Mouse (Mus musculus) stomach, embryonic 14.5 days (tissue): Measurements from ENCODE around the gene Erich3. TPM values are rescaled to one million over a fixed set of nuclear protein-coding genes. Genes with fewer than 3 reads are reported as not detected.

Experiments
- ATAC-seq: fragments of 200-750 bp; cut with Nextera tagmentation; 2 replicates; pipeline ENCODE4 v1.8.0; 2017; ENCODE audit warnings: low read depth, moderate TSS enrichment; ENCODE audit not compliant: insufficient number of reproducible peaks, insufficient read depth, low FRiP score
- H3K27ac ChIP-seq: fragments of 300-500 bp; sonication (generic); 2 replicates; pipeline ENCODE4 v1.5.1; 2014; ENCODE audit warnings: mild to moderate bottlenecking, low read length, moderate library complexity, mixed read lengths
- H3K27me3 ChIP-seq: fragments of 300-500 bp; sonication (generic); 2 replicates; pipeline ENCODE4 v1.6.1; 2014; ENCODE audit warnings: low read length, control low read depth, mixed read lengths; ENCODE audit not compliant: control insufficient read depth, insufficient read depth
- H3K36me3 ChIP-seq: fragments of 300-500 bp; sonication (generic); 2 replicates; pipeline ENCODE4 v1.6.1; 2014; ENCODE audit warnings: mild to moderate bottlenecking, control low read depth, low read length, moderate library complexity, mixed read lengths; ENCODE audit not compliant: control insufficient read depth, insufficient read depth
- H3K4me1 ChIP-seq: fragments of 300-500 bp; sonication (generic); 2 replicates; pipeline ENCODE4 v1.6.1; 2014; ENCODE audit warnings: low read length, control low read depth, mixed read lengths; ENCODE audit not compliant: control insufficient read depth, insufficient read depth
- H3K4me2 ChIP-seq: fragments of 300-500 bp; sonication (generic); replicated peaks from 2 replicates; pipeline ENCODE4 v1.6.1; 2014; ENCODE audit warnings: low read depth, low read length, control low read depth
- H3K4me3 ChIP-seq: fragments of 300-500 bp; sonication (generic); 2 replicates; pipeline ENCODE4 v1.5.1; 2014; ENCODE audit warnings: low read depth, low read length, control low read depth
- H3K9ac ChIP-seq: fragments of 300-500 bp; sonication (generic); replicated peaks from 2 replicates; pipeline ENCODE4 v1.6.1; 2014; ENCODE audit warnings: low read depth, mild to moderate bottlenecking, control low read depth, low read length, moderate library complexity, mixed read lengths
- H3K9me3 ChIP-seq: fragments of 300-500 bp; sonication (generic); 2 replicates; pipeline ENCODE4 v1.6.1; 2016; ENCODE audit warnings: low read depth, low read length, control low read depth; ENCODE audit not compliant: control insufficient read depth
- WGBS: fragments of 180-500 bp; shearing (Covaris S2); extraction: QIAGEN DNeasy Blood & Tissue Kit; methylation state at CpG from one replicate; pipeline ENCODE4 v1.1.7; 2014; 5-methylcytosine and 5-hydroxymethylcytosine counted together
- polyA plus RNA-seq: library from polyadenylated mRNA; unstranded; fragments of >200 nt; fragmentation: Nextera tagmentation; extraction: Ambion mirVana; gene quantifications from 2 replicates; pipeline ENCODE4 v1.2.1, GENCODE M21; 2014

Erich3 gene
- polyA plus RNA-seq, 1 experiment from 2014 or later, result 0.29 TPM

DNA sequence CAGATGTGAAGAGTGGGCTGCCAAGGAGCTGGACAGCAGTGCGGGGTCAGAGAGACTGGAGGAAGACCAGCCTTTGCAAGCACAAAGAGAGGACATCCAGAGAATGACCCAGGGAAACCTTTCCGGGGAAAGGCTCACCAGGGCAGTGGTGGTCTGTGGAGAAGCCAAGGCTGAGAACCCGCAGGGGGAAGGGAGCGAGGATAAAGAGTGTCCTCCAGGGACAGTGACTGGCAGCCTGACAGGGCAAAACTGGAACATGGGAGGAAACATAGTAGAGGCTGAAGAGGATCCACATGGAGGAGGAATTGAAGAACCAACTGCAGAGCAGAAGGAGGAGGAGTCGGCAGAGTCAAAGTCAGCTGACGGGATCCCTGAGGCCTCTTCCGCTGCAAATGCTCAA, 100.5 kb downstream of the Erich3 start:
- Histone ChIP-seq H3K4me2 (no peak overlapping the region), H3K9ac (no peak overlapping the region), H3K27me3 (no peaks in the 10 kb centered on the region), H3K4me1 (no peaks in the 10 kb centered on the region), H3K4me3 (no peak overlapping the region), H3K36me3 (no peaks in the 10 kb centered on the region), H3K27ac (no peak overlapping the region), H3K9me3 (no peaks in the 10 kb centered on the region)
- no peak for ATAC-seq
- 84% methylated on average over 7 of the region's 7 CpGs for WGBS

DNA sequence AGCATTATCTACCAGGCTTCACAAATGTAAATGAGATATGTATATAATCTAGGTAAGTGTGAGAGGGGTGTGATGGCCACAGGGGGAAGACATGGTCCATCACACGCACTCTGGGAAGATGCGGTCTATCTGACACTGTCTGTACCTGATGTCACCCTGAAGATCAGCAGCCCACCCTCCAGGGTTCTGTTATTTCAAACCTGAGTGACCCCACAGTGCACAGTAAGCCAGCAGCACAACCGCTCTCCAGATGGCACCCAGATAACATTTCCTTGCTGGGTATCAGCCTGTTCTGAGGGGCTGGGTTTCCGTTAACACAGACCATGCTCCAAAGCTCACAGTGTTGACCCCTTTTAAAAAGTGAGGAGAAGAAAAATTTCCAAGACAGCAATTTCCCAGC, 102.7 kb downstream of the Erich3 start:
- Histone ChIP-seq H3K4me2 (no peak overlapping the region), H3K27ac (no peak overlapping the region), H3K4me1 (no peaks in the 10 kb centered on the region), H3K4me3 (no peak overlapping the region), H3K27me3 (no peaks in the 10 kb centered on the region), H3K36me3 (no peaks in the 10 kb centered on the region), H3K9ac (no peak overlapping the region), H3K9me3 (no peaks in the 10 kb centered on the region)
- ATAC-seq, result no peak
- 79% methylated on average over 4 of the region's 4 CpGs for WGBS

DNA sequence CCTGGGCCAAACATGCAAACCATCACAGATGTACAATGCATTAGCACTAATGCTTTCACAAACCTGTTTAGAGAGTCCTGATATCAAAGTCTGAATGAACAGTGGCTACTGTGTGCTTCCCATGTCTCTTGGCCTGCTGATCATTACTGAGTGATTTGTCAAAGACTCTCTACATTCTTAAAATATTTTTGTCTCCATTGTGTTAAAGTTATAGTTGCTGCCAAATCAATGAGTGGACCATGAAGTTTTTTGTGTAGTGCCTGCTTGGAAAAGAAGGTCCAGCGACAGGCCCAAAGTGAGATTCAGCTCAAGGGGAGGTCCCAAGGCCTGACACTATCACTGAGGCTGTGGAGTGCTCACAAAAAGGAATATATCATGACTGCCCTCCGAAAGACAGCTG, 108.0 kb downstream of the Erich3 start:
- Histone ChIP-seq H3K4me2 (no peak overlapping the region), H3K4me1 (no peaks in the 10 kb centered on the region)
- 82% methylated on average over 2 of the region's 2 CpGs for WGBS

DNA sequence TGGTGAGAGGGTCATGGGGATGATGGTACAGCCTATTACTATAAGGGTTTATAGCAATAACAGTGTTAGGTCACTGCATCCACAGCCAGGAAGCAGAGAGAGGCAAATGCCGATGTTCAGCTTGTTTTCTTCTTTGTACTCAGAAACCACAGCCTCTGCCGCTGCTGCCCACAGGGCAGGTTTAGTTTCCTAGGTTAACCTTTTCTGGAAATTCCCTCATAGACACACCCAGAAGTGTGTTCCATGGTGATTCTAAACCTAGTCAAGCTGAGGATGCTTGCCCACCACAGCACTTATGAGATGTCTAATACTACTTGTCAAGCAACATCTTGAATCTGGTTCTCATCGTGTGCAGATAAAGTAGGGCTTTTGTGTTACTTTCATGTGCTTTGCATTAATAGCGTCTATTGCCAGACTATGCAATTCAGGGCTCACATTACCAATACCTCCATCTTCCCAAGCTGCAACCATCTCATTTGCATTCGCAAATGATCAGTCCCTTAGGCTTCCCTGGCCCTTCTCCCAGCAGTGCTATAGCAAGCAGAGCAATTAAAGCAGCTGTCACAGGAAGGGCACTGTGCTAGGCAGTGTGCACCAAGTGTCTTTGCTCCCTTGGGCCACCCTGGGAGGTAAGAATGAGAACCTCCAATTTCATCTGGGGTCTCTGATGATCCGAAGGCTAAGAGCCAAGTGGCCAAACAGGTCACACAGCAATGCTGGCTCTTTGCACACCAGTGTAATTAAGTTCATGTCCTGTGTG, 115.4 kb downstream of the Erich3 start:
- H3K4me2 ChIP-seq, result no peak overlapping the region
- no peak overlapping the region for H3K9ac ChIP-seq
- H3K27me3 ChIP-seq, result no peaks in the 10 kb centered on the region
- no peak overlapping the region for H3K4me3 ChIP-seq
- H3K9me3 ChIP-seq, result no peaks in the 10 kb centered on the region
- WGBS, result 74% methylated on average over 6 of the region's 6 CpGs
- H3K36me3 ChIP-seq, result no peaks in the 10 kb centered on the region
- H3K4me1 ChIP-seq, result no peaks in the 10 kb centered on the region
- ATAC-seq, result no peak
- H3K27ac ChIP-seq, result no peak overlapping the region

More for the DNA sequence above, 108.0 kb downstream of the Erich3 start:
- ATAC-seq, result no peak
- no peaks in the 10 kb centered on the region for H3K36me3 ChIP-seq
- H3K4me3 ChIP-seq, result no peak overlapping the region
- no peak overlapping the region for H3K9ac ChIP-seq
- no peak overlapping the region for H3K27ac ChIP-seq
- no peaks in the 10 kb centered on the region for H3K27me3 ChIP-seq
- no peaks in the 10 kb centered on the region for H3K9me3 ChIP-seq

DNA sequence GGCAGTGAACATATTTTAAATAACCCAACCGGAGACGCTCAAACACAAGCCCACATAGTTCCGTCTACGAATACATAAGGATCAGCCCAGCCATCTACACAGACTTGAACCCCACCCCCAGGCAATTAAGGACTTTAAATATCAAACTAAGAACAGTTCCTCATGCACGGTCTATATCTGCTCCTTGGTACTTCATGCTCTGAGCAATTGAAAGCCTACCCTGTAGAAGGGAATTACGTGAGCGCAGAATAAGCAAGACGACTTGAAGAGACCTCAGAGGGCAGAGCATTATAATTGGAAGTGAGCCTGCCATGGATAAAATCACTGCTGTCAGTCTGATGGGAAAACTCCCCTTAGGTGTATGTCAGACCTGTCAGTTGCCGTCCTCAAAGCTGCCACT, 122.7 kb downstream of the Erich3 start:
- Histone ChIP-seq H3K9me3 (no peaks in the 10 kb centered on the region), H3K36me3 (no peaks in the 10 kb centered on the region), H3K9ac (no peak overlapping the region), H3K27ac (no peak overlapping the region), H3K4me1 (no peaks in the 10 kb centered on the region), H3K27me3 (no peaks in the 10 kb centered on the region), H3K4me3 (no peak overlapping the region), H3K4me2 (no peak overlapping the region)
- ATAC-seq, result no peak
- WGBS, result 86% methylated on average over 9 of the region's 9 CpGs

DNA sequence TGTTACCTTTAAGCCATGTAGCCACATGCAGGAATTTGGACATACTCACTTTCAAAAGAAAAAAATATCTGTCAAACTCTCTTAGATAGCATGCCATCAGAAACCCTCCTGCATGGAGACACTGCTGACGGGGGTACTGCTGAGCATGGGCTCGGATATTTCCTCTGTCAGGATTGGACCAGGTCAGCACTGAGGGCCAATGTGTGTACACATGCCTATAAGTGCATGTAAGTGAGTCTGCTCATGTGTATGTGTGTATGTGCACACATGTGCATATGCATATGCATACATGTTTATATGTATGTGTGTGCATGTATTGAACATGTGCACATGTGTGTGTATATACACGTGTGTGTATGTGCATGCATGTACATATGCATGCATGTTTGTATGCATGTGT, 124.0 kb downstream of the Erich3 start:
- ATAC-seq, result no peak
- WGBS, result 78% methylated on average over 3 of the region's 3 CpGs
- no peaks in the 10 kb centered on the region for H3K27me3 ChIP-seq
- H3K27ac ChIP-seq, result no peak overlapping the region
- H3K9ac ChIP-seq, result no peak overlapping the region
- no peak overlapping the region for H3K4me2 ChIP-seq
- H3K4me3 ChIP-seq, result no peak overlapping the region
- no peaks in the 10 kb centered on the region for H3K9me3 ChIP-seq
- H3K36me3 ChIP-seq, result no peaks in the 10 kb centered on the region
- no peaks in the 10 kb centered on the region for H3K4me1 ChIP-seq

DNA sequence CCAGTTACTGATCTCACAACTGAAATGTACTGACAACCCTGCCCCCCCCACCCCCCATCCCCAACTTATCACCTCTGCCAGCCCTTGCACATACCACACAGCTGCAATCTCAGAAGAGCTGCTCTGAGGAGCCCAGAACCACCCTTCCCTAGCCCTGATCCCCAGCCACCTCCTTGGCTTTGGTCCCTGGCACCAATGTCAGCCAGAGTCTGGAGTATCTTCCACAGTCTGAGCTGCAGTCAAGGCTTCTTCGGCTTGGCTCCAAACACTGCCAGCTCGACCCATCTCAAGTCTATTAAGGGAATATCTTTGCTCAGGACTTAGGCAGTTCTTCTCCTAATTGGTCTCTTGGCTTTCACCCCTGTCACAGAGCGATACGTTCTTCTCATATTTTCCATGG, 129.9 kb downstream of the Erich3 start:
- Histone ChIP-seq H3K36me3 (no peaks in the 10 kb centered on the region), H3K9me3 (no peaks in the 10 kb centered on the region), H3K27ac (no peak overlapping the region), H3K27me3 (no peaks in the 10 kb centered on the region), H3K4me3 (no peak overlapping the region), H3K4me2 (no peak overlapping the region), H3K9ac (no peak overlapping the region), H3K4me1 (no peaks in the 10 kb centered on the region)
- 91% methylated on average over 4 of the region's 4 CpGs for WGBS
- no peak for ATAC-seq

DNA sequence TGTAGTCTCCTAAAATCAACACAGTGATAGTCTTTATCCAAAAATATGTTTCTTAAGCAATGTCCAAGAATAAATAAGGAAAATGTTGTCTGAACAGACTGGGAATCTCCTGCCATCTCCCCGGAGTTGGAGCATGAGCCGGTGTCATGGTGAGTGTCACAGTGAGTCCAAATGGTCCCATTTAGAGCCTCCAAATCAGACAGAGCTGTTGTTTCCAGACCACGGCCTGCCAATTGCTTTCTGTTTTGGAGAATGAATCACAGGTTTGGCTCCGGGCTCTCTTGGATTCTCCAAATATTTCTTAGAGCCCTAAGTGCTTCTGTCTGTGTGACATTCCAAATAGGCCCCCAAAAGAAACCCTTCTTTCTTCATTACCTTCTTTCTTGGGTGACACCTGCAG, 135.1 kb downstream of the Erich3 start:
- no peaks in the 10 kb centered on the region for H3K27me3 ChIP-seq
- no peak overlapping the region for H3K27ac ChIP-seq
- H3K4me2 ChIP-seq, result no peak overlapping the region
- 82% methylated on average over 4 of the region's 4 CpGs for WGBS
- H3K4me3 ChIP-seq, result no peak overlapping the region
- no peaks in the 10 kb centered on the region for H3K9me3 ChIP-seq
- no peaks in the 10 kb centered on the region for H3K36me3 ChIP-seq
- no peak for ATAC-seq
- H3K9ac ChIP-seq, result no peak overlapping the region
- H3K4me1 ChIP-seq, result no peaks in the 10 kb centered on the region

DNA sequence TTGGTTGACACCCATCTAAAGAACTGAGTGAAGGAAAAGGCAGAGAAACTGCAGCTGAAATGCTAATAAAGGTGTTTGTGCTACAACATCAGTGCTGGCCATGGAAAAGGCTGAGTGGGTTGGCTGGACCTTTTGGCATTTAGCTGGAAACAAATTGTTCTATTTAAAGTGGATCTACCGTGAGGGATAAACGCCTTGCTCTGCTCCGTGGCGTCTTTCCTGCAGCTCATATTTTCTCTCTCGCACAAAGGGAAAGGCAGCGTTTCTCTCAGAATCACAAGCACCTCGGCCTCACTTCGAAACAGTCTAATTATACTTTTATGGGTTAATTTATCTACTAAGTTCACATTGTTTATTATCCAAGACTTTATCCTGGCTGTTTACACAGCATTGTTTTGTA, 136.8 kb downstream of the Erich3 start:
- H3K27ac ChIP-seq, result no peak overlapping the region
- H3K27me3 ChIP-seq, result no peaks in the 10 kb centered on the region
- no peak overlapping the region for H3K4me2 ChIP-seq
- ATAC-seq, result no peak
- no peaks in the 10 kb centered on the region for H3K36me3 ChIP-seq
- no peak overlapping the region for H3K9ac ChIP-seq
- no peaks in the 10 kb centered on the region for H3K4me1 ChIP-seq
- H3K9me3 ChIP-seq, result no peaks in the 10 kb centered on the region
- WGBS, result 45% methylated on average over 8 of the region's 8 CpGs
- H3K4me3 ChIP-seq, result no peak overlapping the region
